Mouse (Mus musculus) hindbrain, embryonic 13.5 days (tissue): ENCODE measurements around the gene B3galt5. TPM values are rescaled to one million over a fixed set of nuclear protein-coding genes. Genes with fewer than 3 reads are reported as not detected.
"Not testable (repeated sequence)": the region's sequence is repeated elsewhere in the genome, so short reads cannot be mapped to it uniquely, and the experiment has no call there.

ENCODE experiments used
- ATAC-seq: fragments of 200-750 bp; cut with Nextera tagmentation; 2 replicates; pipeline ENCODE4 v1.8.0; 2017; ENCODE audit warnings: moderate TSS enrichment; ENCODE audit not compliant: low FRiP score
- H3K27ac ChIP-seq: fragments of 300-500 bp; sonication (generic); 2 replicates; pipeline ENCODE4 v1.5.1; 2015; ENCODE audit warnings: inconsistent platforms, mild to moderate bottlenecking, moderate library complexity
- H3K27me3 ChIP-seq: fragments of 300-500 bp; sonication (generic); 2 replicates; pipeline ENCODE4 v1.6.1; 2015; ENCODE audit warnings: mild to moderate bottlenecking, inconsistent platforms
- H3K36me3 ChIP-seq: fragments of 300-500 bp; sonication (generic); 2 replicates; pipeline ENCODE4 v1.6.1; 2015; ENCODE audit warnings: mild to moderate bottlenecking, inconsistent platforms
- H3K4me1 ChIP-seq: fragments of 300-500 bp; sonication (generic); replicated peaks from 2 replicates; pipeline ENCODE4 v1.6.1; 2015; ENCODE audit warnings: inconsistent platforms
- H3K4me2 ChIP-seq: fragments of 300-500 bp; sonication (generic); 2 replicates; pipeline ENCODE4 v1.6.1; 2015; ENCODE audit warnings: inconsistent platforms, mild to moderate bottlenecking, moderate library complexity
- H3K4me3 ChIP-seq: fragments of 300-500 bp; sonication (generic); 2 replicates; pipeline ENCODE4 v1.5.1; 2015; ENCODE audit warnings: mild to moderate bottlenecking, inconsistent platforms
- H3K9ac ChIP-seq: fragments of 300-500 bp; sonication (generic); 2 replicates; pipeline ENCODE4 v1.6.1; 2015; ENCODE audit warnings: mild to moderate bottlenecking, inconsistent platforms
- H3K9me3 ChIP-seq: fragments of 300-500 bp; sonication (generic); 2 replicates; pipeline ENCODE4 v1.6.1; 2016; ENCODE audit warnings: inconsistent platforms
- WGBS: fragments of 180-500 bp; shearing (Covaris S2); methylation state at CpG from one replicate; pipeline ENCODE4 v1.1.7; 2015; 5-methylcytosine and 5-hydroxymethylcytosine counted together
- polyA plus RNA-seq: library from polyadenylated mRNA; unstranded; fragments of >200 nt; fragmentation: Nextera tagmentation; extraction: Ambion mirVana; gene quantifications from 2 replicates; pipeline ENCODE4 v1.2.1, GENCODE M21; 2015

Gene B3galt5
- polyA plus RNA-seq, 1 experiment from 2014 or later = 2.4 TPM

GRCm38 (mm10) chr16:96322739-96323138, 87.1 kb downstream of the B3galt5 start:
- no peak overlapping the region for H3K27ac ChIP-seq
- no peak overlapping the region for H3K4me2 ChIP-seq
- H3K9ac ChIP-seq = no peak overlapping the region
- 85% methylated on average over 1 of the region's 1 CpGs for WGBS
- ATAC-seq = no peak
- H3K4me1 ChIP-seq = peaks cover 8% of the 10 kb centered on the region
- no peak overlapping the region for H3K4me3 ChIP-seq
- no peaks in the 10 kb centered on the region for H3K27me3 ChIP-seq
- H3K9me3 ChIP-seq = no peaks in the 10 kb centered on the region
- no peaks in the 10 kb centered on the region for H3K36me3 ChIP-seq

- H3K27ac ChIP-seq = no peak overlapping the region
- H3K9me3 ChIP-seq = no peaks in the 10 kb centered on the region
- peaks cover 8% of the 10 kb centered on the region for H3K4me1 ChIP-seq
- H3K36me3 ChIP-seq = no peaks in the 10 kb centered on the region
- 93% methylated on average over 4 of the region's 4 CpGs for WGBS
- H3K27me3 ChIP-seq = no peaks in the 10 kb centered on the region
- no peak overlapping the region for H3K4me3 ChIP-seq
- no peak overlapping the region for H3K9ac ChIP-seq
- ATAC-seq = no peak
- no peak overlapping the region for H3K4me2 ChIP-seq
Observed at GRCm38 (mm10) chr16:96323166-96323565, 87.6 kb downstream of the B3galt5 start.

GRCm38 (mm10) chr16:96326110-96326999, 90.8 kb downstream of the B3galt5 start:
- H3K9ac ChIP-seq = no peak overlapping the region
- H3K4me2 ChIP-seq = no peak overlapping the region
- H3K36me3 ChIP-seq = no peaks in the 10 kb centered on the region
- H3K27ac ChIP-seq = no peak overlapping the region
- H3K9me3 ChIP-seq = no peaks in the 10 kb centered on the region
- H3K4me1 ChIP-seq = peaks cover 8% of the 10 kb centered on the region
- no peaks in the 10 kb centered on the region for H3K27me3 ChIP-seq
- no peak overlapping the region for H3K4me3 ChIP-seq
- whole genome bisulfite sequencing = 49% methylated on average over 10 of the region's 10 CpGs
- no peak for ATAC-seq

- H3K4me1 ChIP-seq, H3K27me3 ChIP-seq, H3K4me2 ChIP-seq, H3K4me3 ChIP-seq, ATAC-seq, H3K36me3 ChIP-seq, H3K27ac ChIP-seq, H3K9ac ChIP-seq, H3K9me3 ChIP-seq: not testable (repeated sequence)
- 60% methylated on average over 9 of the region's 9 CpGs for WGBS
Observed at GRCm38 (mm10) chr16:96327251-96327650, 91.7 kb downstream of the B3galt5 start.

DNA sequence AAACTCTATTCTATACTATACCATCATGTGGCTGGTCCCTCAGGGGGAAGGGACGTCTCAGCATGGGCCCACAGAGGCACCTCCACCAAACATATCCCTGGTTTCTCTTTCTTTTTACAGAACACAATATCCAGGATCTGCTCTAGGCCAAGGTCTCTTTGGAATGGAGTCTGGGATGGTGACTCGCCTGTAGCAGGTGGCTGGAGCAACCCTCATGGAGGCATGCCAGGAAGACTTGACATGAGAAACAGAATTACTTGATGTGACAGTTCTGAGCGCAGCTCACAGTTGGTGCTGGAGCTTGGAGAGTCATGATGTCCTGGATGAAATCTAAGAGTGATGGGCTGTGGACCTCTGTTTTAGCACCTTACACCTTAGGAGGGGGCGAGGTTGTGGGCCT, 104.0 kb downstream of the B3galt5 start:
- no peak overlapping the region for H3K4me3 ChIP-seq
- H3K36me3 ChIP-seq = no peaks in the 10 kb centered on the region
- no peak for ATAC-seq
- no peaks in the 10 kb centered on the region for H3K4me1 ChIP-seq
- H3K9ac ChIP-seq = no peak overlapping the region
- WGBS = 87% methylated on average over 4 of the region's 4 CpGs
- H3K9me3 ChIP-seq = no peaks in the 10 kb centered on the region
- H3K4me2 ChIP-seq = no peak overlapping the region
- no peak overlapping the region for H3K27ac ChIP-seq
- H3K27me3 ChIP-seq = 0 out of 2 replicates have a peak, but pooled peaks cover 10% of the 10 kb centered on the region

- H3K36me3 ChIP-seq = no peaks in the 10 kb centered on the region
- 12% methylated on average over 5 of the region's 5 CpGs for WGBS
- no peak for ATAC-seq
- H3K4me1 ChIP-seq = no peaks in the 10 kb centered on the region
- H3K4me2 ChIP-seq = no peak overlapping the region
- H3K9ac ChIP-seq = no peak overlapping the region
- H3K27ac ChIP-seq = no peak overlapping the region
- H3K4me3 ChIP-seq = no peak overlapping the region
- H3K9me3 ChIP-seq = no peaks in the 10 kb centered on the region
- 0 out of 2 replicates have a peak, but pooled peaks cover 10% of the 10 kb centered on the region for H3K27me3 ChIP-seq
Observed at GRCm38 (mm10) chr16:96341269-96341668, 105.7 kb downstream of the B3galt5 start.

- H3K4me1 ChIP-seq = no peaks in the 10 kb centered on the region
- H3K27me3 ChIP-seq = 0 out of 2 replicates have a peak, but pooled peaks cover 10% of the 10 kb centered on the region
- no peak overlapping the region for H3K4me3 ChIP-seq
- 85% methylated on average over 4 of the region's 4 CpGs for WGBS
- no peak overlapping the region for H3K27ac ChIP-seq
- no peak for ATAC-seq
- no peak overlapping the region for H3K9ac ChIP-seq
- no peaks in the 10 kb centered on the region for H3K9me3 ChIP-seq
- H3K36me3 ChIP-seq = no peaks in the 10 kb centered on the region
- no peak overlapping the region for H3K4me2 ChIP-seq
Observed at GRCm38 (mm10) chr16:96341945-96342344, 106.3 kb downstream of the B3galt5 start.

- ATAC-seq = peak; percentile 78; the same call in 1 of the 2 replicates
- Histone ChIP-seq H3K27me3 (0 out of 2 replicates have a peak, but pooled peaks cover 12% of the 10 kb centered on the region), H3K4me1 (peaks cover 4% of the 10 kb centered on the region; the same call in 1 of the 2 replicates), H3K4me3 (no peak overlapping the region), H3K4me2 (no peak overlapping the region), H3K9ac (no peak overlapping the region), H3K9me3 (no peaks in the 10 kb centered on the region), H3K36me3 (no peaks in the 10 kb centered on the region), H3K27ac (no peak overlapping the region)
- WGBS = 5% methylated on average over 10 of the region's 10 CpGs
Observed at GRCm38 (mm10) chr16:96345117-96345516, 109.5 kb downstream of the B3galt5 start.

- peaks cover 4% of the 10 kb centered on the region; the same call in 1 of the 2 replicates for H3K4me1 ChIP-seq
- 65% methylated on average over 11 of the region's 11 CpGs for WGBS
Observed at GRCm38 (mm10) chr16:96348070-96348469, 112.5 kb downstream of the B3galt5 start.

GRCm38 (mm10) chr16:96348766-96349165, 113.2 kb downstream of the B3galt5 start:
- H3K9ac ChIP-seq = no peak overlapping the region
- ATAC-seq = no peak
- no peak overlapping the region for H3K4me3 ChIP-seq
- H3K4me1 ChIP-seq = peaks cover 4% of the 10 kb centered on the region; the same call in 1 of the 2 replicates
- no peak overlapping the region for H3K4me2 ChIP-seq
- H3K36me3 ChIP-seq = no peaks in the 10 kb centered on the region
- no peaks in the 10 kb centered on the region for H3K9me3 ChIP-seq
- H3K27me3 ChIP-seq = 0 out of 2 replicates have a peak, but pooled peaks cover 2% of the 10 kb centered on the region
- no peak overlapping the region for H3K27ac ChIP-seq
- 77% methylated on average over 5 of the region's 5 CpGs for WGBS

More at GRCm38 (mm10) chr16:96348070-96348469, 112.5 kb downstream of the B3galt5 start:
- no peak for ATAC-seq
- Histone ChIP-seq H3K9ac (no peak overlapping the region), H3K36me3 (no peaks in the 10 kb centered on the region), H3K4me3 (no peak overlapping the region), H3K27ac (no peak overlapping the region), H3K9me3 (no peaks in the 10 kb centered on the region), H3K27me3 (0 out of 2 replicates have a peak, but pooled peaks cover 3% of the 10 kb centered on the region), H3K4me2 (no peak overlapping the region)

GRCm38 (mm10) chr16:96351520-96351919, 115.9 kb downstream of the B3galt5 start:
- Histone ChIP-seq H3K27ac (no peak overlapping the region), H3K9ac (no peak overlapping the region), H3K4me1 (peaks cover 9% of the 10 kb centered on the region), H3K36me3 (no peaks in the 10 kb centered on the region), H3K4me3 (no peak overlapping the region), H3K4me2 (no peak overlapping the region), H3K9me3 (no peaks in the 10 kb centered on the region), H3K27me3 (0 out of 2 replicates have a peak, but pooled peaks cover 2% of the 10 kb centered on the region)
- WGBS = 96% methylated on average over 2 of the region's 2 CpGs
- no peak for ATAC-seq

- Histone ChIP-seq H3K4me2 (0 out of 2 replicates have a peak overlapping the region, but pooled peaks have one; percentile 23), H3K4me1 (peaks cover 5% of the 10 kb centered on the region; the same call in 1 of the 2 replicates), H3K9ac (no peak overlapping the region; the same call in 1 of the 2 replicates), H3K4me3 (no peak overlapping the region), H3K9me3 (no peaks in the 10 kb centered on the region), H3K36me3 (no peaks in the 10 kb centered on the region), H3K27ac (no peak overlapping the region), H3K27me3 (0 out of 2 replicates have a peak, but pooled peaks cover 2% of the 10 kb centered on the region)
- 0 out of 2 replicates have a peak, but pooled peaks have one; percentile 46 for ATAC-seq
- WGBS = 85% methylated on average over 6 of the region's 6 CpGs
Observed at GRCm38 (mm10) chr16:96353296-96353896, 117.8 kb downstream of the B3galt5 start.
